Mouse (Mus musculus) ovary, postnatal 10 days (tissue): ENCODE results near the gene Rere.
A peak's percentile ranks its signal among the peaks of the same experiment; 100 is the strongest.
"Not testable (repeated sequence)": the region's sequence is repeated elsewhere in the genome, so short reads cannot be mapped to it uniquely, and the experiment has no call there.

Experiments used
- DNase-seq: peaks from one replicate; pipeline ENCODE4 v3.0.0; 2022; ENCODE audit warnings: low spot score

Rere gene

GRCm38 (mm10) chr4:150470674-150471328, 189.4 kb downstream of the Rere start:
- no peak for DNase-seq

GRCm38 (mm10) chr4:150472751-150473436, 191.4 kb downstream of the Rere start:
- no peak for DNase-seq

GRCm38 (mm10) chr4:150473437-150474070, 192.1 kb downstream of the Rere start:
- DNase-seq = no peak

GRCm38 (mm10) chr4:150474086-150474485, 192.6 kb downstream of the Rere start:
- DNase-seq = no peak

GRCm38 (mm10) chr4:150476258-150476657, 194.8 kb downstream of the Rere start:
- DNase-seq = no peak

- DNase-seq = no peak
Observed at GRCm38 (mm10) chr4:150478006-150478405, 196.6 kb downstream of the Rere start.

GRCm38 (mm10) chr4:150483081-150483480, 201.6 kb downstream of the Rere start:
- DNase-seq = not testable (repeated sequence)

- DNase-seq = no peak
Observed at GRCm38 (mm10) chr4:150486097-150486496, 204.7 kb downstream of the Rere start.

GRCm38 (mm10) chr4:150487109-150487508, 205.7 kb downstream of the Rere start:
- DNase-seq = no peak

GRCm38 (mm10) chr4:150488096-150488748, 206.8 kb downstream of the Rere start:
- DNase-seq = peak; percentile 27

GRCm38 (mm10) chr4:150488767-150489166, 207.3 kb downstream of the Rere start:
- DNase-seq = no peak

GRCm38 (mm10) chr4:150490050-150490449, 208.6 kb downstream of the Rere start:
- no peak for DNase-seq

- no peak for DNase-seq
Observed at GRCm38 (mm10) chr4:150491710-150492109, 210.3 kb downstream of the Rere start.

GRCm38 (mm10) chr4:150493258-150493937, 212.0 kb downstream of the Rere start:
- DNase-seq = no peak

- DNase-seq = not testable (repeated sequence)
Observed at GRCm38 (mm10) chr4:150493938-150494330, 212.5 kb downstream of the Rere start.

- no peak for DNase-seq
Observed at GRCm38 (mm10) chr4:150495568-150495967, 214.1 kb downstream of the Rere start.

GRCm38 (mm10) chr4:150504304-150505021, 223.0 kb downstream of the Rere start:
- DNase-seq = no peak

GRCm38 (mm10) chr4:150509026-150509712, 227.7 kb downstream of the Rere start:
- no peak for DNase-seq

- no peak for DNase-seq
Observed at GRCm38 (mm10) chr4:150510036-150510435, 228.6 kb downstream of the Rere start.

GRCm38 (mm10) chr4:150513387-150513786, 231.9 kb downstream of the Rere start:
- not testable (repeated sequence) for DNase-seq

- no peak for DNase-seq
Observed at GRCm38 (mm10) chr4:150516201-150516600, 234.8 kb downstream of the Rere start.
